Mouse (Mus musculus) Muller cell, postnatal 12 days (primary cell): Measurements from ENCODE around the gene Sigmar1.
"Not testable (repeated sequence)": the region's sequence is repeated elsewhere in the genome, so short reads cannot be mapped to it uniquely, and the experiment has no call there.

ENCODE experiments used
- DNase-seq: peaks from one replicate; pipeline ENCODE4 v3.0.0-alpha.2; 2015; ENCODE audit errors: inconsistent ontology term

Sigmar1 gene

DNA sequence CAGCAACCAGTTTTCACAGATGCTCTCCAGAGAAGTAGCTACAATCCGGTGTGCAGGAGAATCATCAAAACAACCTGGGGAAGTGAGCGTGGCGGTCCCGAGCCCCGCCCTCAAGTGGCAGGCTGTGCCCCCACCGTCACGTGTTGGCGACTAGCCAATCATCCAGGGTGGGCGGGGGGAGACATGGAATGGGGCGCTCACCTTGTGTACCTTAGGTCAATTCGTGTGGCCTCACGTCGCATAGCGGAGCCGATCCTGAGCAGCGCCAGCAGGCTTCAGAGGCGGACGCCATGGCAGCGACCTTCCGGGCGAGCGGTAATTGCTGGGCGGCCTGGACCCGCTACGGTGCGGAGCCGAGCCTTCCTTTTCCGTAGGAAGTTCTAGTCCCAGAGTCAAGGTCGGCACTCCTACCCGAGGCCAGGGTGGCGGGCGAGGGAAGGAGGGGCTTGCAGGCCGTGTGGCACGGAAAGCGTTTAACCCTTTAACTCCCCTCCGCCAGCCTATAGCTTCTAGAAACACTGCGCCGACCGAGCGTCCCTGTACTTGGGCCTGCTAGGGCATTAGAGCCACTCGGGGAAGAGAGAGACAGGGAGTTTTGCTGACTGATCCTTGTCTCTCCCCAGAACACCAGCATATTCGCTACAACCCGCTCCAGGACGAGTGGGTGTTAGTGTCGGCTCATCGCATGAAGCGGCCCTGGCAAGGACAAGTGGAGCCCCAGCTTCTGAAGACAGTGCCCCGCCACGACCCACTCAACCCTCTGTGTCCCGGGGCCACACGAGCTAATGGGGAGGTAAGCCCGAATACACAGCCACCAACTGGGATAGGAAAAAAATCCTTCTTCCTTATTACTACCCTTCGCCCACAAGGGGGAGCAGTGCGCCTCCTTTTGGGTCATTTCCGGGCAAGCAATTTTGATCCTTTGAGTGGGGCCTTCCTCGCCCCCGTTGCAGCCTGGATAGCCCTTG is at the start of gene Sigmar1:
TSS of gene Sigmar1 (minus strand) at position 820 of the 968 bp plus-strand sequence.
- peak; percentile 85 for DNase-seq

DNA sequence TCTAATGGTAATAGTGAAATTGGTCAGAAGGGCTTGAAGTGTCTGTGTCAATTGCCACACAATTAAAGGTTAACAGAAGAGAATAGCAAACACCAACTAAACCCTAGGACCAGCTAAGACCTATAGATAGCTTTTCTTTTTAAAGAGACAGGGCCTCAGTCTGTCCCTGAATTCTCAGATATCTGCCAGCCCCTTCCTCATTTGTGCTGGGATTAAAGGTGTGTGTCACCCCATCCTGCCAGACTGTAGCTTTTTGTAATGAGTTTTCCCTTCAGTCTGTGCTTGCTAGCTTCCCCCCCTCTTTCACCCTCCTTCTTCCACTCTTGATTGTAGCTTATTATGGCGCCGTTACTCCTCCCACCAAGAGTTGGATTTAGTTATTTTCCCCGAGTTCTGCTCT is 27.2 kb upstream of the Sigmar1 start:
- not testable (repeated sequence) for DNase-seq

DNA sequence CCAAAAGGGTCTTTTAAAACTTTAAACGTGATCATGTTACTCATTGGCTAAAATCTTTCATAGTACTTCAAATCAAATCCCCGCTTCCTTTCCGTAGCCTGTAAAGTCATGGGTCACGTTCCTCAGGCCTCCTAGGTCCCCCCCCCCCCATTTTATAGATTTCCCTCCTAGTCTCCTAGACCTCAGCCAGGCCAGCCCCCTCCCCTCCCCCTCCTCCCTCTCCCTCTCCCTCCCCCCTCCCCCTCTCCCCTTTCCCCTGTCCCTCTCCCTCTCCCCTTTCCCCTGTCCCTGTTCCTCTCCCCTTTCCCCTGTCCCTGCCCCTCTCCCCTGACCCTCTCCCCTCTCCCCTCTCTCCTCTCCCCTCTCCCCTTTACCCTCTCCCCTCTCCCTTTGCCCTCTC is 26.8 kb upstream of the Sigmar1 start:
- DNase-seq, result not testable (repeated sequence)

DNA sequence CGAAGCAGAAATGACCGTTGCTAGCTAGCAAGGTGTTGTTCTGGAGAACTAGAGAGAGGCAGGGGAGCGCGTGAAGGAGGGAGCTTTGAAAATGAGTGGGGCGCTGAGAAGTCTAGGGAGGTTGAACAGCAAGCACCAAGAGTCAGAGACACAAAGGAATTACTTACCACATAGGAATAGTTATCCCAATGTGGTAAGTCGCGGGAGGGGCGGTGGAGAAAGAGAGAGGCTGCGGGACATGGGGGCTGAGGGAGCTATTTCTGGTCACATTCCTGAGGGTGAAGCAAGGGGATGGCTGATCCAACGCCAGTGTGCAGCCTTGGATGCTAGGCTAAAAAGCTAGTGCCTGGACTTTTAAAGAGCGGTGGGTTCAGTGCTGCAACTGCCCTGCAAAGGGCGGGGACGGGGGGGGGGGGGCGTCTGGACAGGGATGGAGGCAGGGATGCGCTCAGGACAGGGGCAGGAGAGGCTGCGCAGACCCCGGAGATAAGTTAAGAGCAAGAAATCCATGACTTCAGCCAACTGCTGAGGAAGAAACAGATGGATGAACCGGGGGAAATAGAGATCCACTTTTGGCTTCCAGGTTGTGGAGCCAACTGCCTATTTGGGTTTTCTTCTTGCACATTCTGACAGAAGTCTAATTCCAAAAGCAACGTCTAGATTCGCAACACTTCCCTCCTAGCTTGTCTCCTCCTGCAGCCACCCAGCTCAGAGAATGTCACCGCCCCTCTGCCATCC is 26.0 kb upstream of the Sigmar1 start:
- DNase-seq, result not testable (repeated sequence)

DNA sequence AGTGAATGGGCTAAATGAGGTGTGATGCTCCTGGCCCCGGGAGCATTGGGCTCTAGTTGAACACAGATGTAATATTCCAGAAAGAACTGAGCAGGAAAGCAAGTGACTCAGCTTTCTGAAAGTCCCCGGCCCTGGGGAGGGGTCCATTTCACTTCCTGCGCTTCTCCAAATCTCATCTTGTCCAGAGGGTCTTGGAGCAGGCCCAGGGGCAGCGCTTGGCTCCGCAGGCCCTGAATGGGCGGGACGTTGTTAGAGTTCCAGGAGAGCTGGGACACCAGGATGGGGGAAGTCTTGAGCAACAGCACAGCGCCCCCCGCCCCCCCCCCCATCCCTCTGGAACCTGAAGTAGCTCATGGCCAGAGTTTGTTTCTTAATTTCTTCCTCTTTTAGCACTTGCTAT is 25.3 kb upstream of the Sigmar1 start:
- not testable (repeated sequence) for DNase-seq

DNA sequence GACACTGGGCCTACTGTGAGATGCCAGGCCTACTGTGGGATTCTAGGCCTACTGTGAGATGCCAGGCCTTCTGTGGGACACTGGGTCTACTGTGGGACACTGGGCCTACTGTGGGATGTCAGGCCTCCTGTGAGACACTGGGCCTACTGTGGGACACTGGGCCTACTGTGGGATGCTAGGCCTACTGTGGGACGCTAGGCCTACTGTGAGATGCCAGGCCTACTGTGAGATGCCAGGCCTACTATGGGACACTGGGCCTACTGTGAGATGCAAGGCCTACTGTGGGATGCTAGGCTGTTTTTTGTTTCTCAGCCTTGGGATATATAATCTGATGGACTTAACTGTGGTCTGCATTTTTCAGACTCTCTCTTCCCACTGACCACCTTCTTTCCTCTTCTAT is 19.9 kb upstream of the Sigmar1 start:
- not testable (repeated sequence) for DNase-seq

DNA sequence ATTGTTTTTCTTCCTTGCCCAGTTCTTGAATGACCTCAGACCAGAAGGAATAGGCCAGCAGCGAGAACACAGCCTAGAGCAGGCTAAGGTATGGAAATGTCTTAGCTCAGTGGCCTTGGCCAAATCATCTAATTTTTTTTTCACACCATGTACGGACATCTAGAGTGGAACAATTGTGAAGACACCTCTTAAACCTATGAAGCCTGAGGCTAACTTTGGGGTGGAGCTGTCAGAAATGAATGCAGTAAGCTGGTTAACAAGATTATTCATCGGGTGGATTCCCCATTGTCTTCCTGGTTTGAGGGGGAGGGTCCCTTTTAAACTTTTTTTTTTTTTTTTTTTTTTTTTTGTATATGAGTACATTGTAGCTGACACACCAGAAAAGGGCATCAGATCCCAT is 18.5 kb upstream of the Sigmar1 start:
- DNase-seq, result not testable (repeated sequence)

DNA sequence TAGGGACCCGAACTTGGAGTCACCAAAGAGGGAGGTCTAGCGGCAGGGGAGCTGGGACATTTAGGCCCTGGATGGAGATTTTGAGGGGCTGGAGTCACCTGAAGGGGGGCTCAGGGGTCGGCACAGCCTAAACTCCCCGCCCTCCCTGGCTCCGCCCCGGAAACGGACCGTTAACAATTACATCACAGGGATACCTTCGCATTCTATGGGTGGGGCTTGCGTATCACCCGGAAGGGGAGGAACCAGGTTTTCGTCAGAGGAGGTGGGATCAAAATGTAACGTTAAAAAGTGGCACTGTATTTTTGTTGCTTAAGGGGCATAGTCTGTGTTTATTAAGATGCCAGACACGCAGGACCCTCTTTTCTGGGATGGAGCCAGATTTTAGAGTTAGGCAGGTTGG is 18.0 kb upstream of the Sigmar1 start, which contains the start of gene Ccl27a:
TSS of gene Ccl27a (minus strand) at position 246 of the 400 bp plus-strand sequence.
- DNase-seq, result peak; percentile 93

DNA sequence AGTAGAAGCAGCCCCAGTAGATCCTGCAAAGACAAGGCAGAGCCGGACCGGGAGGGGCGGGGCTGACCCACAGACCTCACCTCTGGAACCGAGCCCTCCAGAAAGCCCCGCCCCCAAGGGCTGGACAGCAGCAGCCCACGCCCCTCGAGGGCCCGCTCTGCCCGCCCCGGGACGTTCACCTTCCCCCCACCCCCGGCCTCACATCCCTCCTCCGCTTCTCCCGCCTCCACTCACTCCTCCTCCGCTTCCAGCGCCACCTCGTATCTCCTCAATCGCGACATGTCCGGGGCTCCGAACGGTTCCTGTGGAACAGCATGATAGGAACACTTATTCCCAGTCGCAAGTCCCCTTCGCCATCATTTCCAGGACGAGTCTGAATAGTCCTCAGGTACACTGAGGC is 17.5 kb upstream of the Sigmar1 start:
- DNase-seq, result peak; percentile 82

DNA sequence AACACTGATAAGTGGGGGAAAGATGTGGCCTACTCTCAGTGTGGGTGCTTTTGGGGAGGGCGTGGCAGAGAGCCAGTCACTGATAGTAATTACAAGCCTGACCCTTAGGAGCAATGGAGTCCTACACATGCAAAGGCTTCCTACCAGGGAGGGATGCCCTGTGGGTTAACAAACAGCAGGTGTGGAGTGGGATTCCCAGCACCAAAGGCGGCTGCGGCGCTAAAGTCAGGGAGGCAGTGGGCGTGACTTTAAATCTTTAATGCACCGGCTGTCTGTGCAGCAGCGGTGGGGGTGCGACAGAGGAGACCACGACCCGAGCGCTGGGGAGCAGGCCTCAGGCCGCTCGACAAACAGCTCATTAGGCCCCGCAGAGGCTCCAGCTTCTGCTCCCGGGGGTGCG is 17.0 kb upstream of the Sigmar1 start:
- not testable (repeated sequence) for DNase-seq

DNA sequence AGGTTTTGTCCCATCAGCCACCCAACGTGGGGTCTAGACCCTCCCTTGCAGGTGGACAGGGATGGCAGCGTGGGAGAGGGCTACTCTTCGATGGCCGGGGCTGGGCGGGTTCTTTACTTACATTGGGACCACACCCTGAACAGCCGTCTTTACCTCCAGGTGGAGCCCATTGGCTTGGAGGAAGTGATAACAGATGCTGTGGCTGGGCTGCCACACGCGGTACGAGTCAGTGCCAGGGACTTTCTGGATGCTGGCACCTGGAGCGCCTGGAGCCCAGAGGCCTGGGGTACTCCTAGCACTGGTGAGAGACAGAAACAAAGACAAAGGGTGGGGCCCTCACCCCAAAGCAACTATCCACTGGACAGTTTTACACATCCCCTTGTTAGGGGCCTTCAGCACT is 11.3 kb upstream of the Sigmar1 start:
- DNase-seq, result not testable (repeated sequence)

DNA sequence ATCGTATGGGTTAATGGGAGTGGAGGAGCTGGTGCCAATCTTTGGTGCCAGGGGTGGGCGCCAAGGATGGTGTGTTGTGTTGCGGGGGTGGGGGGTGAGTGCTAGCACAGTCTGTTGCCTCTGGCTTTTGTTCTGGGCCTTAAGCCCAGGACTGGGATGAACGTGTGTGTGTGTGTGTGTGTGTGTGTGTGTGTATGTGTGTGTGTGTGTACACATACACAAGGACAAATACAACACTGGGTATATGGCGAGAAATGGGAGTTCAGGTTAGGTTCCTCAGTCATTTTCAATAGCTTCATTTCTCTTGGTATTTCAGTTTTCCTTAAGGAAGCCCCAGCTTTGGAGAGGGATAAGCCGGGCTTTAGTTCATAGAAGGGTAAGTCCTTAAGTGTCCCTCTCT is 7.2 kb upstream of the Sigmar1 start:
- not testable (repeated sequence) for DNase-seq

DNA sequence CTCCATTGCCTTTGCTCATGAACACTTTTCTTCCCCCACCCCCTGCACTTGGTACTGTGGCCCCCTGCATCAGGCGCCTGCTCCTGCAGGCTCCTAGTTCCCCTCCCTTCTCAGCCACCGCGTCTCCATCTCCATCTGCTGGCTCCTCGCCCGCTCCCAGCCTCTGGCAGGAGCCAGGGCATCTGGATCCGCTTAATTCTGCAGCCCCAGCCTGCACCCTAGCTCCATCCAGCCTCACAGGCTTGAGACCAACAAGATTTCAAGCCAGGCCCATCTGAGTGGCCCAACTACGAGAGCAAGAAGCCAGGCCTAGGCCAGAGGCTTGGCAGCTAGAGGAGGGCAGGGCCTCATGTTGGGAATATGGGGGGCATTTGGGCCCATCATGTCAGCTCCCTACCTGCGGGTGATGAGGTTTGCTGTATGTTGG is 6.7 kb upstream of the Sigmar1 start:
- DNase-seq, result not testable (repeated sequence)

DNA sequence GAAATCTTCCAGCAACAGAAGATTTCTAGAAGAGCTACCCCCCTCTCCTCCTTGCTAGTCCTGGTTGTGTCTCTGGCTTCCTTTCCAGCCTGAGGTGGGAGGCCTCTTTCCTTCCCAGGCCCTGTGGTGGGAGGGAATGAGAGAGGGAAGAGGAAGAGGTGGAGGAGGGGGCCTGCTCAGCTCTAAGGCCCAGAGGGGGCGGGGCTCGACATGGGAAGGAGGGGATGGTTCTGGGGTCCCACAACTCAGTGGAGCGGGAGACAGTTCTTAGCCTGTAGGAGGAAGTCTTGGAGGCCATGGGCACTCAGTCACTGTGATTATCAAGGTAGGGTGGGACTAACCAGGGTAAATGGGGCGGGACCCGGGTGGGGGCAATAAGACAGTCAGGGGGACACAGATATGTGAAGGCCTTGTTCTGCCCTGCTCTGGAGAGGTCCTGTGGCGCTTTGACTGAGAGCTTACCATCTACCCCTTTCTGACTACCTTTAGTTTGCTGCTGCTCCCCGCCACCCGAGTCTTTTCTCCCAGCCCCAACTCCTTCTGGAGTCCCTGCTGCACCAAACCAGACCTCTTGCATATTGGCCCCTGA is 6.2 kb upstream of the Sigmar1 start:
- no peak for DNase-seq

DNA sequence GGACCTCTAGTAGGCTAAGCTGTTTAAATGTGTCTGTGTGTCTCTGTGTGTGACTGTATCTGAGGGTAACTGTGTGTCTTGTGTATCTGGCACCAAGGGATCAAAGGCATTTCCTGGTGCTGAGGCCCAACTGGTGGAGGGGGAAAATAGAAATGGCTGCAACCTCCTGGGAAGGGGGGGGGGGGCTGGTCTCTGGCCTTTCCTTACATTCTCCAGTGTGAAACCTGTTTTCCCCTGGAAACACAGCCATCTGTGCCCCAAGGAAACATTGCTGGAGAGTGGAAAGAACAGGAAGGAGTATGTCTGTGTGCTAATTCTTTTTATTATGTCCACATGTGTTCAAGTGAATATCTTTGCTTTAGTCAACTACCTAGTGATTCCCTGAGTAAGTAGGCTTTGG is 5.7 kb upstream of the Sigmar1 start:
- DNase-seq, result no peak

DNA sequence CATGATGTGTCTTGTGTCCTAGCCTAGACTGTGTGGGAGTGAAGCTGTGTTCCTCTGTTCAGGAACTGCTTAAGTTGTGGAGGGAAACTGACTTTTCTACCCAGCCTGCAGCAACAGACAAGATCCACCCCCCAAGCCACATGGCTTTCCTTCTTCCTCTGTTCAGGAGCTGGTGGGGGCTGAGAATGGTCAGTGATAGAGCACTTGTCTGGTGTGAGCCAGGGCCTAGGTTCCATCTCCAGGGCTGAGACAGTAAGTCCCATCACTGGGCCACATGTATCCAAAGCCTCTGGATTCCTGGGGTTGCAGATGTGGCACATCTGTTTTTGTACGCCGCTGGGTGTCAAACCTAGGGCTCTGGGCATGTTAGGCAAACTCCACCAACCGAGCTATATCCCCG is 5.0 kb upstream of the Sigmar1 start:
- no peak for DNase-seq

DNA sequence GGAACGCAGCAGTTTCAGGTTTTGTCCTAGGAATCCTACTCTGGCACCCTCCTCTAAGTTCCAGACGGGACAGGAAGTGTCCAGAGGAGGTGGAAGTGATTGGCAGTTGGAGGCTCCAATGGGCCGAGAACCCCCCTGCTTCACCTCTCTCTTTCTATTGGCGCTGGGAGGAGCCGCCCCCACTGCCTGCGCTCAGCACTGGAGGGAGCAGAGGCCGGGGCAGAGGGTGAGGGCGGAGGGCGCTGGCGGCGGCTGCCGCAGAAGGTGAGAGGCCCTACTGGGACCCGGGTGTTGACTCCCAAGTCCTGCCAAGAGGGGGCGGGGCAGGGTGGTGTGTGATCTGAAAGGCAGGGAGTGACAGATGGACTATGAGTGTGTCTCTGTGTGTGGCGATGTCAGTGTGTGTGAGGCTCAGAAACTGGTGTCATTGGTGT is 4.3 kb upstream of the Sigmar1 start:
- DNase-seq, result peak; percentile 97

DNA sequence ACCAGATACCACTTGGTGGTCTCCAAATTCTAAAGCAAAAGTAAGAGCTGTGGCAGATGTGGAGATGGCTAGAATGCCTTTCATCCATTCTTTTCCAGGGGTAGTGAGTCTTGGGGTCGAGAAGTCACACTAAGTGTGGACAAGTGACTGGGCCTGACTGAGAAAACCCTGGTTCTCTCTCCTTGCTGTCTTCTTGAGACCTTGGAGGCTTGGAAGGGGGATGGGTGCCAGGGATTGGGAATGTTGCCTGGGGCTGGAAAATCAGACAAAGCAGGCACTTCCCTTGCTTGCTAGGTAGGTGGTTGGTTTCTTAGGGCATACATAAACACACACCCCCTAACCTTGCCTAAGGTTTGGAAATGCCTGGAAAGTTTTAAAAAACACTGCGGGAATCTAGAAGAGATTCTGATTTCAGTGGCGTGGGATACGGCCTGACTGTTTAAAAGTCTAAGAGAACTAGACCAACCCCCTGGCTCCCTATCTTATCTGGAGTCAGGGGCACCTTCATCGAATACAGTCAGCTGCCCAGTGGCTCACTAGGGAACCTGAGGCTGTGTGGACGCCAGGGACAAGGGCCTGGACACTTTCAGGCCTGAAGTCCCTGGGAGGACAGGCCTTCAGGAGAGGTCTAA is 3.8 kb upstream of the Sigmar1 start:
- no peak for DNase-seq

DNA sequence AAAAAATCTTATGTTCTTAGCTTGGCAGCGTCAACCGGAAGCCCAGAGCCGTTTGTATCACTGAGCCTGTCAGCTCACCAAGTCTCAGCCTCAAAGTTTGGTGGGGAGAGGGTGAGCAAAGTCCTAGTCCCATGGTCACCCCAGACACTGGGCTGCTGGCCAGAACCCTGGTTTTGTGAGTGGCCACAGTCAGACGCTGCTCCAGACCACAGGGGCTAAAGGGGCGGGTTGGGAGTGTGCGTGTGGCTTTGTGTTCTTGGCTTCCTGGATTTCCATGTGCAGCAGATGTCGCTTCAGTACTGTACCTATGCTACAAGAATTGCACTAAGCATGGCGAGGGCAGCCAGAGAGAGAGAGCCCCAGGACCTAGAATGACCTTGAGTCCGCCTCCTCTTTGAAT is 3.2 kb upstream of the Sigmar1 start:
- DNase-seq, result peak; percentile 71

DNA sequence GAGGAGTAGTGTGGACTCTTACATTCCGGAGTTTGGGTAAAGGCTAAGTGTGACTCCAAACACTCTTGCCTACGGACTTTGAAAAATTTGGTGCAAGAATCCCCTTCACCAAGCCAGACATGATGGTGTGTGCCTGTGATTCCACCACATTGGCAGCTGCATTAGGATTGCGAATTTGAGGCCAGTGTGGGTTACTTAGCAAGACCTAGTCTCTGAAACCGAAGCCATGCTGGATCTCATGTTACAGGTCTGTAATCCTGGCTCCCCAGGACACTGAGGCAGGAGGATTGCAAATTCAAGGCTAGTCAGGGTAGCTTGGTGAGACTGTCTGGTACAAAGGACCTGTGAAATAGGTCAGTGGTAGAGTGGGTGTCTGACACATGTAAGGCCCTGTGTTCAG is 2.7 kb upstream of the Sigmar1 start:
- DNase-seq, result no peak

DNA sequence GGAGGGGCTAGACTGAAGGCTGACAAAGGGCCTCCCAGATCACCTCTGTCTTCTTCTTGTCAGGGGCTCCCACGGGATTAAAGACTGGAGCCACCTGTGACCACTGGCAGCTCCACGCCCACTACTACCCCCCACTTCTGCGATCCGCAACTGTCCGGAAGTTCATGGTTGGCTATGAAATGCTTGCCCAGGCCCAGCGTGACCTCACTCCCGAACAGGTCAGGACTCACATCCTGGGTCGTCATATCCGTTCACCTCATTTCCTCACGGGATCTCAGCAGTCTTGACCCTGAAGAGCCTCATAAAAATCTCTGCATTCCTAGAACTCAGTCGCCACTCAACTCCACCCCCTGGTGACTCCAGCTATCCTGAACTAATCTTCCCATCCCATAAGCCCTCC is 2.1 kb upstream of the Sigmar1 start:
- DNase-seq, result no peak

DNA sequence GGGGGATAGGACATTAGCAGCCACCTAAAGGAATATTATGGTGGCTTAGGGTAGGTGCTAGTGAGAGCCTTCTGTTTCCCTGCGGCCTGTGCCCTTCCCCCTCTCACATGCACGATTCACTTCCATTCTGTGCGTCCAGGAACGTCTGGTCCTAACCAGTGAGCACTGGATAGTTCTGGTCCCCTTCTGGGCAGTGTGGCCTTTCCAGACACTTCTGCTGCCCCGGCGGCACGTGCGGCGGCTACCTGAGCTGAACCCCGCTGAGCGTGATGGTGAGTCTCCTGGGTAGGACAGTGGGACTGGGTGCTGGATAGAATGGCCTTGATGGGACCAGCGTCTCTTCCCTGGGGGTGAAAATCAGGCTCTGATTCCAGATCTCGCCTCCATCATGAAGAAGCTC is 1.4 kb upstream of the Sigmar1 start:
- DNase-seq, result no peak
